Mouse (Mus musculus) 3T3-L1 (cell line): ENCODE data around the gene Cib4.

Experiments used
- DNase-seq: peaks from one replicate; pipeline ENCODE4 v3.0.0-alpha.2; 2015; ENCODE audit warnings: low read depth, low spot score

Gene Cib4

DNA sequence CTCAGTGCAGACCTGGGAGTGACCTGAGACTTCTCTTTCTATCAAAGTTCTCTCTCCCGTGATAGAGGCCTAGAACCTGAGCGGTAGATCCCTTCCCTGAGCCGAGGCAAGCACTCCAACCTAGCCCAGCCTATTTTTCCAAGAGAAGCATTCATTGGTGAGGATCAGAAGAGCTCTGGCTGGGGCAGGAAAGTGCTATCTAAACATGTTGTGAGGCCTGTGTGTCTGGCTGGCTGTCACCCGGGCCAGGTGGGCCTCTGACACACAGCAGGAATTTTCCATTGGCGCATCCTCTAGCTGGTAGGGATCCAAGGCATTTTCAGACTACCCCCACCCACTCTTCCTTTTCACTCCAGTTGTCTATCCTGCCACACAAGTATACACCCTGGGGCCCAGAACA lies 26.2 kb upstream of the Cib4 start:
- DNase-seq = no peak

DNA sequence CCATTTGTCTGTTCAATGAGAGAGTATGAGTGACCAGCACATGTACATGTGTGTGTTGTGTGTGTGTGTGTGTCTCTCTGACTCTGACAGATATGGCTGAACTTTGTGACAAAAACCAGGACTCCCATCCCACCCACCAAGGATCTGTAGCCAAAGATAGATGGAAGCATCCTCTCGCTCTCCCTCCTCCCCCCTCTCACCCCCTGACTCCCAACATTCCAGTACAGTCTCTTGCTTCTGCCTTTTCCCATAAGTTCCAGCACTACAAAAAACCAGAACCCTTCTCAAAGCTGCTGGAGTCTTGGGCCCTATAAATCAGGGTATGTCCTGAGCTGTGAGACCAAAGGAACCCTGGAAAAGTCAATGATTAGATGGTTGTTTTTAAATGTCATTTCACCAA lies 22.8 kb upstream of the Cib4 start:
- DNase-seq = no peak

DNA sequence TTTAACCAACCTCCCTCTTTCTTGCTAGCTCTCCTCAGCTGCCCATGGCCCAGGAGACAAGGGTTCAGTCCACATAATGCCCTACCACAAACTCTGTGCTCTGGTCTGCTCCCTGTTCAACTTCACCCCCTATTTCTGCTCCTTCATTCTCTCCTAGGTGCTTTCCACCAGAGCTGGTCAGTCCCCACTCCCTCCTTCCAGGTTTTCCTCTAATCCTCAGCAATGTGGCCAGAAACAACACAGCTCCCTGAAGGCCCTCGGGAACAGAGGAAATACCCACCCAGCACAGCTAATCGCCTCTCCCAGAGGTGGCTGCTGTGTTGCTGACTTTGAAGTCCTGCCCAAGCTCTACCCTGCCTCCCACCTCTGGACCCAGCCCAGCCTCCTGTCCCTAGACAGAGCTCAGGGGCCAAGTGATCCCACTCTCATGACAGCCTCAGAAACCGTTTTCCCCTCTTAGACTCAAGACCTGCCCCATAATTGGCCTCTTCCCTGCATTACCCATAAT lies 14.4 kb upstream of the Cib4 start:
- peak; percentile 61 for DNase-seq

DNA sequence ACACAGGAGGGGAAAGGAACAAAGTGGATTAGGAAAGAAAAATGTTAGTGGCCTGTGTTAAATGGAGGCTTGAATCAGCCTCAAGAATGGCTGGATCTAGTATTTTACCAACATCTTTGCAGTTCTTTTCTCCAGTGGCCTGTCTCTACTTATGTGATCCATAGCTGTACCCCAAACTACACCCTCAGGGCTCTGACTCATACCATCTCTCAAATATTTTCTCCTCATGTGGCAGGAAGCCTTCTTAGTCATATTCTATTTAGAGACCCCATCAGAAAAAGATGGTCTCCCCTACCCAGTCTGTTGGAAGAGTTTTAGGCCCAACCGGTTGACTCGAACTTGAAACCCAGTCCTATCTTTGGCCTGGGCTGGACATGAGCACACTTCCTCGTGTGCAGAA lies 13.8 kb upstream of the Cib4 start:
- peak; percentile 91 for DNase-seq

DNA sequence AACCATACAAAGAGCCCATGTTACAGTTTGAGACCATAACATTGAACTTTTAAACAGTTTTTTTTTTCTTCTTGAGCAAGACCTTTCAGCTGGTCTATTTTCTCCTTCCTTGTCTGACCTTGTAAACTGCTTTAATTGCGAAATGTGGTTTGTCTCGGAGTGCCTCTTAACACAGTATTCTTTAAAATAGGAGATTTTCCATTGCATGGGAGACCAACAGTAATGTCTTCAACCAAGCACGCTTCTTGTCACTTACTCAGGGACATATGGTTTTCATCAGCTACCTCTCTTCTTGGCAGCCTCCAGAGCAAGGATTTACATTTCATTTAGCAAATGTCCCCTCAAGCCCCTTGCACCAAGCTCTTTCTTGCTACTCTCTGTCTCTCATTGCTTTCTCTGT lies 10.6 kb upstream of the Cib4 start:
- DNase-seq = peak; percentile 69

DNA sequence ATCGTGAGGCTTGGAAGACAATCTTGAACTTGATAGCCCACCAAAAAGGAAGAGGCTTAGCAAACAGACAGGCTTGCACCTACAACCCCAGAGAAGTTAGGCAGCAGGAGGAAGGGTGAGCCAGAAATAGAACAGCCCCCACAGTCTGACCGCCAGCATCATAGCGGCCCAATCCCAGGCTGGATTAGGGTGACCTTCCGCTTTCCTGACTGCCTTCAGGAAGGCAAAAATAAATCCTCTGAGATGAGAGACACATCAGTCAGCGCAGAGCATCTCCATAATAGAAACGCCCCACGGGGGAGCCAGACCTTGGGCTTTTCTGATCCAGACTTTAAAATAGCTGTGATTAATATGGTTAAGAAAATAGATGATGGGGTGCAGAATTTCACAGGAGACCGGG lies 9.3 kb upstream of the Cib4 start:
- no peak for DNase-seq

DNA sequence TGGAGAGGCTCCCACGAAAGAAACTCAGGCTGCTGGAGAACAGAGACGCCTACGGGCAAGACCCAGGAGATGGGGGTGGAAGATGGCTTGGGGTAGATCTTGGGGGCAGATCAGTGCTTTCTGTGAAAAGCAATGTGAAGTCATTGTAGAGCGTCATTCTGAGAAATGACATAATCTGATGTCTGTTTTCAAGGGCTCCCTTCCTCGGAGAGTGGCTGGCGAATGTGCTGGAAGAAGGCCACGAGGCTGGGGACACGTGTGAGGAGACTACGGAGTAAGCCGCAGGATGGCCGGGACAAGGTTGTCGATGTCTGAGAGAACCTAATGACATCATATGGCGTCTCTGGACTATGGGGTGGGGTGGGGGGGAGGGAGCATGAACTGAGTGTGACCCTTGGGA lies 8.3 kb upstream of the Cib4 start:
- DNase-seq = no peak

DNA sequence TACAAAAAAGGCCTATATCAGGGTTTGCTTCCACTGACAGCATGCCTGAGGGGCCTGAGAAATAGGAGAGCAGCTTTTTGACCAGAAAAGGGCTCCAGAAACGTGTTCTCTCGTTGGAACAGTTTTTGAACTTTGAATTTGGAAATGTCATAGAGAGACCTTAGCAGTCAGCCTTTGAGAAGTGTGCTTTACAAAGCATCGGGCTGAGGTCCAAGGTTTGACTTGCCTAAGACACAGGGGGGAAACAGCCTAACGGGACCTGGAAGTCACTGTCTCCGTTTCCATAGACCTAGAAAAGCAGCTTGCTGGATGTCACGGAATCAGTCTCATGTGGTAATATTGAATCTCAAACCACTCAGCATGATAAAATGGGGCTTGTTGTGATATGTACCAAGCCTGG lies 6.4 kb upstream of the Cib4 start:
- no peak for DNase-seq

DNA sequence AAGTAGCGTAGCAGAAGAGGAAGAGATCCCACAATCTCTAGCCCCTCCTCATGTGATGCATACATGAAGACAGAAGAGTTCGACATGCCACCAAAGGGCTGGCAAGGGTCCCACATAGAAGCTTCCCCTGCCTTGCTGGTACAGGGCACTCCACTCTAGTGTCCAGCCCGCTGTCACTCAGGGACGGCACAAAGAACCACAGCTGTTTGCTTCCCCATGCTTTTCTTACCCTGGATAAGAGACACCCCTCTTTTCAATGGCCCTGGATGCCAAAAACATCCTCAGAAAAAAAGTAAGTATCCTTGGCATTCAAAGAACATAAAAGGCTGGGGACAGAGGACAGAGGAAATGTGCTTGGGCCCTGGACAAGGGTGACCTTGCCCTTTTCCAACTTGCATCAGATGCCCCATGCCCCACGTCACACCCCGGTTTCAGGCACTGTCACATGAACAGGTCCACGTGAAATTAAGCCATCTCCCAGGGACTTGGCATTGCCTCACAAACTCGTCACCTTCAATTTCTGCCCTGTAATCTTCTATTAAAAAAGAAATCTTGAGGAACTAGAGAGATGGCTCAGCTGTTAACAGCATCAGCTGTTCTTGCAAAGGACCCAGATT lies 5.5 kb upstream of the Cib4 start:
- no peak for DNase-seq

DNA sequence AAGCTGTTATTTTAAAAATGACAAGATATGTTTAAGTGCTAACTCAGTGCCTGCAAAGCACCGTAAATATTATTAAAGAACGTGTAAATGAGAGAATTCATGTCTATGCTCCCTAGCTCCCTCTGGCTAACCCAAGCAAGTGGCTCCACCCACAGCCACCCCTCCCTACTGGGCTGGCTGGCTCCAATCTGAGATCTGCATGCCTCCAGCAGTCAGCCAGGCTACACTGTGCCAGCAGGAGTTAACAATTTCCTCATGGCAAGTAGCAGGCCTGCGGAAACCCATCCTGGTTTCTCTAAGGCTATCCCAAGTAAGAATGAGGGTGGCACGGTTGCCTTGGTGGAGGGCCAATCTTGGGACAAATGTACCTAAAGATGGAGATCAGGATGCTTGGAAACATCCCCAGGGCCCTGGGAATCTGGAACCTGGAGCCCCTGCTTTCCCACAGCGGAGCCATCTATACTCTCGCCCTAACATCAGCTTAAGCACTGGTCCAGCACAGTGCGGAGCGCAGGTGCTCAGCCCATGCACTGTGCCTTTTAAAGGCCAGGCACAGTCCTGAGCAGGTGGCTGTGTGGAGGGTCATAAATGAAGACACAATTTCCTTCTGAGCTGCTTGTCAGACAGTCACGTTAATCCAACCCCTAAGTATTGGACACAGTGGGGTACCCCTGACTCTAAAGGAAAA lies 4.8 kb upstream of the Cib4 start:
- peak; percentile 57 for DNase-seq

DNA sequence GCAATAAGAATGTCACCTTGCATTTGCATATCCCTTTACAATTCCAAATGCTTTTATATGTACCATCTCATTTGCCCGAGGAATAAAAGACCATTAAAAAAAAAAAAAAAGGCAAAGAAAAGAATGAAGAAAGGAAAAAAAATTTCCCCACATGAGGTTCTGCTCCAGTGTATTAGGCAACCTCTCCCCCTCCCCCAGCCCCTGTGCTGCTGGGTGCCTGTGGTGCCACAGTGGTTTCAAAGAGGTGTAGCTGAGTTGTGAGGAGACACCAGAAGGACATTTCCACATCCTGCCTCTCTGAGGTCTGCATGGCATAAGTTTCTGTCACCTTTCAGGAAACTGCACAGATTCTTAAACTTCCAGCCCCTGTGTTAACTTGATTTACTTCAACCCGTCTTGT lies 3.0 kb upstream of the Cib4 start:
- DNase-seq = no peak

DNA sequence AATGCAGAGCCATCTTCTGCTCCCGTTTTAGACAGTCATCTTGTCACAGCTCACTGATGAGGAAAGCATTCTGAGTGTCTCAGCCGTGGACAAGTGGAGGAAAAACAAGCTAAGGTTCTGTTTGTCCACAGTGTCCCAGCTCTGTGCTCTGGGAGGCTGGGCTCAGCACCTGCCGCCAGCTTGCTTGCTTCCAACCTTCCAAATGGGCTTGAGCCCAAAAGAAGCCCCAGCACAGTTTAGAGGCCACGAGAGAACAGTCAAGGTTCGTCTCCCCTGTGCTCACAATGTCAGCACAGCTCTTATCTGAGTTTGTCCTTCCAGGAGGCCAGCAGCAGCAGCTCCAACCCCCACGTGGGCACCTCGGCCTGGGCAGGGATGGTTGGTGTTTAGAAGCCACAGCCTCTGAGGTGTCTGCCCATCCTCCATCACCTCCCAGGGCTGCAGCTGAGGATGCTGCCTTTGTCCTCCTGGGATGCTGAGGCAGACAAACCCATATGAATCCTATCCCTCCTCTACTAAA lies 9.5 kb downstream of the Cib4 start:
- DNase-seq = no peak

DNA sequence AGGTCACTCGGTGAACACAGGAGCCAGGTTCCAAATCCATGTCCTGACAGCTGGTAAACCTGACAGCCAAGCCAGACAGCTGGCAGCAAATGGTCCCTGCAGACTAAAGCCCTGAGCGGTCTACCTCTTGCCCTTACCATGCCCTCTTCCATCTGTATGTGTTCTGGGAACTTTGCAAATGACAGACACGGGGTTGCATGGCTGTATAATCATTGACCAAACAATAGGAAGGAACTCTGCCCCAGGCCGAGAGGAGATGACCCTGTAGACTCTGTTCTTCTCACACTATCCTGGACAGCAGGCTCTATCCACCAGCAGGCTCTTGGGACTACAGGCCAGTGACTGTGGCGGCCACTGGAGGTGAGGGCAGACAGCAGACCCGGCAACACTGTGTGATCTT lies 11.0 kb downstream of the Cib4 start:
- no peak for DNase-seq

DNA sequence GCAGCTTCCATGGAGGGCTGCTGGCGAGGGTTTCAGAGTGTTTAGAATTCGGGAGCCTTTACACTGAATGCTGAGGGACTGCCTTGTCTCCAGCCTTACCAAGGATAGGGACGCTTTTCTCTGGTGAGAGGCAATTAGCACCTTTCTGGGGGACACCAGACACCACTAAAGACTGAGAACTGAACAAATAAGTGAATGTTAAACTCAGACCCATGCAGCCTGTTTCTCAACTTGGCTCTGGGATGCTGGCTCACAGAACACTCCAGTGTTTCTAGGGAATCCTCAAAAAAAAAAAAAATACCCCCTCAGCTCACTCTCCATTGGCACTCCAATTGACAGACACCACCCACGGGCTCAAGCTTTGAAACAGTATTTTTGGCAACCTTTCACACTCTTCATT lies 16.7 kb downstream of the Cib4 start:
- no peak for DNase-seq

DNA sequence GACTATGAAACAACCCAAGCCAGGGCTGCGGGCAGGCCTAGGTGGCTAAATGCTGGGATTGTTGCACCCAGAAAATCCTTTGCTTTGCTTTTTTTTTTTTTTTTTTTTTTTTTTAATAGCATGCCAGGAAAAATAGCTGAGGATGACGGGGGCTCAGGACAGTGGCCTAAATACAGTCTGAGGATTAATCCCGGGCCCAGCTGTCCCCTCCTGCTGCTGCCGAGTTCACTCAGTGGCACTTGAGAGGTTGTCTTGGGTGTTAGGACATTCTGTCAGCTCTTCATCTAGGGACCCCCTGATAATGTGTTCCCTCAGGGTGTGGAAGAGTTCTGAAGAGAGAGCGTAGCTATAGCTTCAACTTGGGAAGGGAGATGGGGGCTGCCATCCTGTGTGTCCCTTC lies 18.5 kb downstream of the Cib4 start:
- no peak for DNase-seq

DNA sequence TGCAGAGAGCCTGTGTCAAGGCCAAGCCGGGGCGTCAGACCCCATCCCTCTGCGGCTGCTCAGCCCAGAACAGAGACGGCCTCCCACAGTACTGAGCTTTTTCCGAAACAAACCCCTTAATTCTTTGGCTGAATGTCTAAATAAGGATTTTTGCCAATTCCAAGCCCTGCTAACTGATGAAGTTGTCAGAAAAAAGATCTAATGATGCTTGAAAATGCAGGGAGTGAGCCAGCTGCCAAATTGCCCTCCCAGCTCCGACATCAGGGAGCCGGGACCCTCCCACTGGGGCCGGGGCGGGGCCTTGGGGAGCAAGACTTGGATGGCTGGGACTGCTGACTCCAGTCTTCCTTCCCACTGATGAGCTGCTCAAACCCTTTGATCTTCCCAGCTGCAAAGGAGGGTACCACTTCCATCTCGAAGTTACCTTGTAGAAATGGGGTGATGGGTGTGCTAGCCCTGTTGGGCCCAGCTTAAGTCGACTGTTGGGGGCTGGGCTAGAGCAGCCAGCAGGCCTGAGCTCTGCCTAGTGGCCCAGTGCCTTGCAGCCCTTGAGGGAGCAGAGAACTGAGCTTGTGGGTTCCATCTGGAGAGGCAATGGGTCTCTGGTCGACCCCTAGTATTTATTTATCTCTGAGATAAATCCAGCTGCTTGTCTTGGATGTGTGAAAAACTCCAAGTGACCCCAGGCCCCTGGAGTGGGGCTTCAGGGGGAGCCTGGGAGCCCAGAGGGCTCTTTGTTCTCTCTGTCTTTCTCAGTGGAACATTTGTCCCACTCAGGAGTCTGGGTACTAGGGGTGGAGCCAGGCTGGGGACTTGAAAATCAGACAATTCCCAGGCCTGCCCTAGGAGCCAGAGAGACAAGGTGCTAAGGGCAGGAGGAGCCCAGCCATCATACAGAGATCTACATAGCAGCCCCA lies 19.5 kb downstream of the Cib4 start:
- no peak for DNase-seq

DNA sequence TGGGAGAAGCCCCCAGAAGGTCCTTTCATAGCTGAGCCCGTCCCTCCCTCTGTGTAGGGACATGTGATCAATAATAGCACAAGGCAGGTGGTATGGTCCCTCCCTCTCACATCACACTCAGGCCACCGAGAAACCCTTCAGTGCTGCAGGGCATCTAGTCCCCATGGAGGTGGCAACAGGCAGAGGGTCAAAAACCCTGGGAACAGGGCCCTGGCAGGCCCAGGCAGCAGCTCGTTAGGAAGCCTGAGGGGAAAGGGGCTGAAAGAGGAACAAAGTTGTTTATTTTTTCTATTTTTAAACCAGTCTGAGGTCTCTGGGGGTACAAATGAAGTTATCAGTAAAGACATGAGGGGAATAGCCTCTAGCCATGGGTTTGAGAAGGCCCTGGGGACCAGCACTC lies 21.4 kb downstream of the Cib4 start:
- no peak for DNase-seq

DNA sequence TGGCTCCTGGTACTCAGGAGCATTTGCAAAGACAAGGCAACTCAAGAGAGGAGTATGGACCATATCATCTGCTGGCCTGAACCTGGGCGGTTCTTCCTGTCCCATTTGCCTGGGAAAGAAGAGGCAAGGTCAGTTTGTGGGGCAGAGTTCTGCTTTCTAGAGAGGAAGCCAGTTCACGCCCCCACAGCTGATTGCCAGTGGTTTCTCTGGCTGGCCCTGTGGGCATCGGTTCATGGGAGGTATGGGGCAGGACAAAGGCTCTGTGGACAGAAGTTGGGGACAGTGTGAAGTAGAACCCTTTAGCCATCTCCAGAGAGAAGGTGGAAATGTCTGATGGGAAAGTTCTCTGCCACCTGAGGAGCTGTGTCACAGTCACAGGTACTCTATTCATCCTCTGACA lies 22.5 kb downstream of the Cib4 start:
- DNase-seq = no peak

DNA sequence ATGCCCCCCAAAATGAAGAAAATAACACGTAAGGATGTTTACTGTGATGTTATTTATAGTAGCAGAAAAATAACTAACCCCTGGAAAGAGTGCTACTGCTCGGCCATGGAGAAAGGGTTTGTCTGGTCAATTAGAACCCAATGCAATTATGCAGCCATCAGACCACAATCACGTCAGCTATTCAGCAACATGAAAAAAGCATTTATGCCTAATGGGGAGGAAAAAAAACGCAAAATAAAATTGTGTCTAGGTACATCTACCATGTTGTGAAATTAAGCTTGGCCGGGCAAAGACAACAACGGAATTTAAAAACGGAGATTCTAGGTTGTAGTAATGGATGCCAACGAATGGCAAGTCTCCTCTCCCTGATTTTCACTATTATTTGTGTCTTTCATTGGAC lies 23.2 kb downstream of the Cib4 start:
- DNase-seq = no peak

DNA sequence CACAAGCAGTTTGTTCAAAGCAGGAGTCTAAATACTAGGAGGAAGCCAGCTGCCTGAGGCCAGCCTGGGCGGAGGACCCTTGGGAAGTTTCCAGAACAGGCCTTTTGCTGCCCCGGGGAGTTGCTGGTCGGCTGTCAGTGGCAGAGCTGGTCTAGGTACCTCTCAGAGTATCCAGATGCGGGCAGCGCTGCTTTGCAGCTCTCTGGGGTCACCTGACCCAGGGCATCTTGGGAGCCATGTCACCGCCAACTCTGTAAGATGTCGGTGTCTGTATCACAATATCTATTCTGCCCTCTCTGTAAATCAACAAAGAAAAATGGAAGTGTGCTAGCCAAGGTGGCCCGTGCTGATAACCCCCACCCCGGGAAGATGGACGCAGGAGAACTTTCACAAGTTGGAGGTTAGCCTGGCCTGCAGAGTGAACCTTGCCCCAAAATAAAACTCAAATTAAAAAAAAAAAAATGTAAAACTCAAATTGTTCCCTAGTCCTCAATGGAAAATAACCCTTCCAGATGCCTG lies 25.4 kb downstream of the Cib4 start:
- DNase-seq = no peak

DNA sequence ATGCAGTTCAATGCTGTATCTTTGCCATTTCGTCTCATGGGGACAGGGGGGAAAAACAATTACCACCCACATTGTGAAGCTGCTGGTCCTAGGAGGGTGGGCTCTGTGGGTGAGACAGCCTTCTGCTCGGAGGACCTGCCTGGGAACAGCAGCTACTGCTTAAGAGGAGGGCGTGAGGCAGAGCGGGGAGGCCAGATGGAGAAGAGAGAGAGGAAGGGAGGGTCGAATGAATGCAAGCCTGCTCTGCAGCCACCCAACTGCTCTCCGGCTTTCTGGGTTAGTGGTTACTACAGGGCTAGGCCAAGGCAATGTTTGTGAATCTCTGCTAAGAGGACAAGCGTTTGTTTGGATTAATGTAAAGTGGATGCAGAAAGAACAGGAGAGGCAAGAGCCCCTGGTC lies 26.1 kb downstream of the Cib4 start:
- DNase-seq = no peak

DNA sequence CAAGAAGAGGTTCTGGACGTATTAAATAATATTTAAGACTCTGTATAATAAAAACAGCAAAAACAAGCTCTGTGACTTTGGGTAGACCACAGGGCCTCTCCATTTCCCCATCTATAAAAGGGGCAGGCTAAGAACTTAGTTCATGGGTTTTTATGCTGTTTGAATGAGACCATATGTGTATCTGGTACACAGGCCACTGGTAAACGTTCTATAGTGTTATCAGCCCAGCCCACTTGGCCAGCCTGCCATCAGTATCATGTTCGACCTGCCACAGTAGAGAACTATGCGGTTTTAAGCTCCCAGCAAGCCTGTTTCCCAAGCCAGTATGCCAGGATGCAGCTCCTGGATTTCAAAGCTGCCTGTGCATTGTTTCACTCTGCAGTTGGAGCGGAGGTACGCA lies 27.1 kb downstream of the Cib4 start:
- DNase-seq = no peak
